Mouse (Mus musculus) intestine, embryonic 16.5 days (tissue): ENCODE data around the gene Slc38a3. TPM values are rescaled to one million over a fixed set of nuclear protein-coding genes. Genes with fewer than 3 reads are reported as not detected.
A peak's percentile ranks its signal among the peaks of the same experiment; 100 is the strongest.
"Not testable (repeated sequence)": the region's sequence is repeated elsewhere in the genome, so short reads cannot be mapped to it uniquely, and the experiment has no call there.

ENCODE experiments used
- ATAC-seq: fragments of 200-750 bp; cut with Nextera tagmentation; 2 replicates; pipeline ENCODE4 v1.8.0; 2017; ENCODE audit warnings: moderate TSS enrichment, moderate library complexity
- H3K27ac ChIP-seq: fragments of 300-500 bp; sonication (generic); 2 replicates; pipeline ENCODE4 v1.5.1; 2014; ENCODE audit warnings: mild to moderate bottlenecking, low read length
- H3K27me3 ChIP-seq: fragments of 300-500 bp; sonication (generic); replicated peaks from 2 replicates; pipeline ENCODE4 v1.6.1; 2014; ENCODE audit warnings: low read length, control low read depth, mixed read lengths; ENCODE audit not compliant: control insufficient read depth, insufficient read depth
- H3K36me3 ChIP-seq: fragments of 300-500 bp; sonication (generic); 2 replicates; pipeline ENCODE4 v1.6.1; 2014; ENCODE audit warnings: low read length, control low read depth; ENCODE audit not compliant: control insufficient read depth, insufficient read depth
- H3K4me1 ChIP-seq: fragments of 300-500 bp; sonication (generic); 2 replicates; pipeline ENCODE4 v1.6.1; 2014; ENCODE audit warnings: low read length, control low read depth, mixed read lengths; ENCODE audit not compliant: control insufficient read depth, insufficient read depth
- H3K4me2 ChIP-seq: fragments of 300-500 bp; sonication (generic); 2 replicates; pipeline ENCODE4 v1.6.1; 2014; ENCODE audit warnings: low read depth, low read length, control low read depth
- H3K4me3 ChIP-seq: fragments of 300-500 bp; sonication (generic); 2 replicates; pipeline ENCODE4 v1.5.1; 2014; ENCODE audit warnings: mild to moderate bottlenecking, low read length
- H3K9ac ChIP-seq: fragments of 300-500 bp; sonication (generic); 2 replicates; pipeline ENCODE4 v1.6.1; 2014; ENCODE audit warnings: low read depth, low read length
- H3K9me3 ChIP-seq: fragments of 300-500 bp; sonication (generic); 2 replicates; pipeline ENCODE4 v1.6.1; 2016; ENCODE audit warnings: low read length, control low read depth; ENCODE audit not compliant: control insufficient read depth
- WGBS: fragments of 180-500 bp; shearing (Covaris S2); extraction: QIAGEN DNeasy Blood & Tissue Kit; methylation state at CpG from one replicate; pipeline ENCODE4 v1.1.7; 2014; 5-methylcytosine and 5-hydroxymethylcytosine counted together
- polyA plus RNA-seq: library from polyadenylated mRNA; unstranded; fragments of >200 nt; fragmentation: Nextera tagmentation; extraction: Ambion mirVana; gene quantifications from 2 replicates; pipeline ENCODE4 v1.2.1, GENCODE M21; 2015

Gene Slc38a3
- polyA plus RNA-seq, 1 experiment from 2014 or later = 10.1 TPM

DNA sequence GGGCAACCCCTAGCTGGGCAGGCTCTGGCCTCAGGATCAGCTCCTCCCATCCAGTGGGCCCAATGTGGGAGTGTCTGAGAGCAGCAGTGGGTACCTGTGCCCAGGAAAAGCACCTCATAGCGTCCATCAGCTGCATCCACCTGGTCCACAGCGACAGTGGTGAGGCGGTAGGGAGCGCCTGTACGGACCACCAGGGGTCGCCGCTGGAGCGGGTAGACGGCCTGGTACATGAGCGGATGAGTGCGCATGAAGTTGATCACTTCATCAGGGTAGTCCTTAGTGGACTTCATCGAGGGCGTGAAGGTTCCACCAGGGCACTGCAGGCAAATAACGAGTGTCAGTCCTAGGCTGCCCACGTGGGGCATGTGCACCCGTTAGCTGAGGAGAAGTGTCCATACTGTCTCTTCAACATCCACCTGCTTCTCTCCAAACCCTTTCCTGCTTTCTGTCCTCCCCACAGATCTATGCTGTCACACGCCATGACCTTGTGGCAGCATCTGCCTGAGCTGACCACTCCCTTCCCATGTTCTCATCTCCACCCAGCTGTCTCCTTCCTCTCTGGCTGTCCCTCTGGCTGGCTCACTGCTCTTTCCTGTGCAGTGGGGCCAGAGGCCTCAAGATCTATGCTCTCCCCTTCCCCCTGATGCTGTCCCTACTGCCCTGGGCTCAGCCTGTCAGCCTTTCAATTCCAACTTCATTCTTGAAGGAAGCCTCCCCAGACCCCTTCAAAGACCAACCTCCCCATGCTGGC, 16.1 kb upstream of the Slc38a3 start:
- peak; percentile 73 for ATAC-seq
- no peak overlapping the region for H3K4me3 ChIP-seq
- no peak overlapping the region for H3K27ac ChIP-seq
- no peaks in the 10 kb centered on the region for H3K27me3 ChIP-seq
- H3K36me3 ChIP-seq = peaks cover 16% of the 10 kb centered on the region
- H3K4me2 ChIP-seq = no peak overlapping the region
- H3K9ac ChIP-seq = no peak overlapping the region
- no peaks in the 10 kb centered on the region for H3K9me3 ChIP-seq
- WGBS = 34% methylated on average over 17 of the region's 17 CpGs
- no peaks in the 10 kb centered on the region for H3K4me1 ChIP-seq

GRCm38 (mm10) chr9:107682405-107682804, 13.1 kb upstream of the Slc38a3 start:
- peaks cover 3% of the 10 kb centered on the region; the same call in 1 of the 2 replicates for H3K27me3 ChIP-seq
- no peak overlapping the region for H3K9ac ChIP-seq
- H3K4me3 ChIP-seq = no peak overlapping the region
- no peak for ATAC-seq
- peaks cover 8% of the 10 kb centered on the region for H3K36me3 ChIP-seq
- no peaks in the 10 kb centered on the region; the same call in 1 of the 2 replicates for H3K4me1 ChIP-seq
- no peak overlapping the region for H3K4me2 ChIP-seq
- H3K27ac ChIP-seq = no peak overlapping the region
- 78% methylated on average over 20 of the region's 20 CpGs for WGBS
- no peaks in the 10 kb centered on the region for H3K9me3 ChIP-seq

DNA sequence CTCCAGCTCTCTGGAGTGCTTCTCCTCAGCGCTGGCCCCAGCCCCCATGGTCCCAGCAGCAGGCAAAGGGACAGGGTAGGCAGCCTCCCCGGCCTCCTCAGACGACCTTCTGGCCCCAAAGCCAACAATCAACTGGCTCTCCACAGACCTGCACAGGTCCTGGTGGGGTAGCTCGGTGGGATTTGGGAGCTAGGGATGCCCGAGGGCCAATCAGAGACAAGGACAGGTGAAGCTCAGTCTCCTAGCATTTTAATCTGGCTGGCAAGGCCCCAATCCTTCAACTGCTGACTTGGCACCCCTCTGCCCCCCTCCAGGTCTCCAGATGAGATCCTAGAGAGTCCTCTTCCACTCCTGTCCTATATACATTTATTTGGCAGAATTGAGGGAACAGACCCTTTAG, 10.2 kb upstream of the Slc38a3 start, which contains the start of gene Gnat1:
Gene Gnat1, minus strand, starts transcription at position 212 of the 400 bp plus-strand sequence.
- no peak within 1 kb of the TSS for H3K9ac ChIP-seq
- H3K4me3 ChIP-seq = no peak within 1 kb of the TSS
- H3K27me3 ChIP-seq = peaks cover 25% of the 10 kb centered on the region
- no peak within 1 kb of the TSS for H3K4me2 ChIP-seq
- WGBS = 36% methylated on average over 5 of the region's 5 CpGs
- no peaks in the 10 kb centered on the region for H3K9me3 ChIP-seq
- H3K27ac ChIP-seq = no peak within 1 kb of the TSS
- H3K4me1 ChIP-seq = peaks cover 16% of the 10 kb centered on the region
- peaks cover 6% of the 10 kb centered on the region; the same call in 1 of the 2 replicates for H3K36me3 ChIP-seq
- ATAC-seq = no peak

DNA sequence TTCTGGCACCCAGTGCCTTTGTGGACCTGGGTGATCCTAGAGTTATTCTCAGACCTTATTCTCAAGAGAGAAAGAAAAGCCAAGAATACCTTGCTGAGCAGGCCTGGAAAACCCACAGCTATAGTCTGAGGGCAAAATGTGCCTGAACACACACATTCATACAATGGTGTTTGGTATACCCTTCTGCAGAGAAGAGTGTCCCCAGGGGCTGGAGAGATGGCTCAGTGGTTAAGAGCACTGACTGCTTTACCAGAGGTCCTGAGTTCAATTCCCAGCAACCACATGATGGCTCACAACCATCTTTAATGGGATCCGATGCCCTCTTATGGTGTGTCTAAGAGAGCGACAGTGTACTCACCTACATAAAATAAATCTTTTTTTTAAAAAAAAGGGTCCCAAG, 9.5 kb upstream of the Slc38a3 start:
- peaks cover 16% of the 10 kb centered on the region for H3K4me1 ChIP-seq
- H3K27me3 ChIP-seq = peaks cover 25% of the 10 kb centered on the region
- H3K9ac ChIP-seq = no peak overlapping the region
- WGBS = 89% methylated on average over 2 of the region's 2 CpGs
- no peaks in the 10 kb centered on the region for H3K9me3 ChIP-seq
- no peak overlapping the region for H3K4me3 ChIP-seq
- no peak overlapping the region for H3K4me2 ChIP-seq
- no peak for ATAC-seq
- peaks cover under 1% of the 10 kb centered on the region; the same call in 1 of the 2 replicates for H3K36me3 ChIP-seq
- H3K27ac ChIP-seq = no peak overlapping the region

- Histone ChIP-seq H3K4me1 (peaks cover 16% of the 10 kb centered on the region), H3K27me3 (peaks cover 25% of the 10 kb centered on the region)
- not testable (repeated sequence) for H3K9me3 ChIP-seq, H3K36me3 ChIP-seq, H3K27ac ChIP-seq, ATAC-seq, H3K4me2 ChIP-seq, H3K4me3 ChIP-seq, H3K9ac ChIP-seq
- 37% methylated on average over 14 of the region's 14 CpGs for WGBS
Measured at GRCm38 (mm10) chr9:107677819-107678526, 8.6 kb upstream of the Slc38a3 start.

DNA sequence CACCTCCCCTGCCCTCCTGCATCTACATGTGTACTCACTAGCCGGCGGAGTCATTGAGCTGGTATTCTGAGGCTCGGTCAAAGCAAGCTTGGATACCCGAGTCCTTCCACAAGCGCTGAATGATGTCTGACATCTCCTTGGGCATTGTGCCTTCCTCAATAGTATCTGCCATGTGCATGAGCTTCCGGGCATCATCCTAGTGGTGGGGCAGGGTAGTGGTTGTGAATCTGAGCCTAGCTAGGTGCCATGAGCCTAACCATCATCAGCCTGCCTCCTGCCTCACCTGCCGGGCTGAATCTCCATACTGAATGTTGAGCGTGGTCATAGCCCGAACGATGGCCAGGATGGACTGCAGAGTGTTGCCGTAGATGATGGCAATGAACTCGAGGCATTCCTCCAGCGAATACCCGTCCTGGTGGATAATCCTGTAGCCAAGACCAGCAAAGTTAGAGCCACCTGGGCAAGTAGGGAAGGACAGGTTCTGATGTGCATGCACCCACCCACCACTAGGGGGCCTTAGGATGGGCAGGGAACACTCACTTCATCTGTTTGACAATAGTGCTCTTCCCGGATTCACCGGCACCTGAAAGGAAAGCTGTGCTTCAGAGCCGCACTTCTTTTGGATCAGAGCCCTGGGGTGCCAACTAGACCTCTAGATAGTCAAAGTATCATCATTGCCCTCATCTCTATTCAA, 7.9 kb upstream of the Slc38a3 start:
- Histone ChIP-seq H3K9me3 (no peaks in the 10 kb centered on the region), H3K4me1 (peaks cover 16% of the 10 kb centered on the region), H3K4me3 (no peak overlapping the region), H3K9ac (no peak overlapping the region), H3K36me3 (no peaks in the 10 kb centered on the region), H3K27me3 (peaks cover 25% of the 10 kb centered on the region), H3K4me2 (no peak overlapping the region), H3K27ac (no peak overlapping the region)
- 21% methylated on average over 17 of the region's 17 CpGs for WGBS
- ATAC-seq = no peak

GRCm38 (mm10) chr9:107676302-107676701, 7.0 kb upstream of the Slc38a3 start:
- H3K9me3 ChIP-seq = no peaks in the 10 kb centered on the region
- H3K4me3 ChIP-seq = peak overlapping the region; percentile 39
- H3K27ac ChIP-seq = no peak overlapping the region
- H3K36me3 ChIP-seq = no peaks in the 10 kb centered on the region
- H3K27me3 ChIP-seq = peaks cover 25% of the 10 kb centered on the region
- H3K4me1 ChIP-seq = peaks cover 16% of the 10 kb centered on the region
- 3% methylated on average over 25 of the region's 25 CpGs for WGBS
- peak; percentile 30 for ATAC-seq
- H3K4me2 ChIP-seq = peak overlapping the region; percentile 73
- peak overlapping the region; percentile 36; the same call in 1 of the 2 replicates for H3K9ac ChIP-seq

- Histone ChIP-seq H3K4me2 (peak overlapping the region; percentile 73), H3K9me3 (no peaks in the 10 kb centered on the region), H3K36me3 (no peaks in the 10 kb centered on the region), H3K27me3 (peaks cover 25% of the 10 kb centered on the region), H3K4me1 (peaks cover 16% of the 10 kb centered on the region), H3K27ac (no peak overlapping the region), H3K9ac (peak overlapping the region; percentile 36; the same call in 1 of the 2 replicates), H3K4me3 (peak overlapping the region; percentile 39)
- peak; percentile 71 for ATAC-seq
- under 1% methylated on average over 39 of the region's 39 CpGs for WGBS
Measured at GRCm38 (mm10) chr9:107675671-107676301, 6.5 kb upstream of the Slc38a3 start.
